Mouse (Mus musculus) brain, adult 10 weeks (tissue): Measurements from ENCODE around the gene Pde4b. TPM values are rescaled to one million over a fixed set of nuclear protein-coding genes. Genes with fewer than 3 reads are reported as not detected.

Experiments
- polyA plus RNA-seq: library from polyadenylated mRNA; stranded (reverse); fragments of 350-450 nt; fragmentation: Illumina TruSeq; extraction: RNeasy Lipid Tissue Mini Kit (QIAGEN cat#74804); gene quantifications from one replicate; pipeline ENCODE4 v1.2.3, GENCODE M21; 2015; ENCODE audit warnings: low read depth, low replicate concordance

Pde4b gene
- polyA plus RNA-seq: 99.6 TPM

GRCm38 (mm10) chr4:102087091-102087565 lies at the start of gene Pde4b:
Gene Pde4b, plus strand, starts transcription at chr4:102087543.

Other genes with a start within 250 kb of the Pde4b start
- gene B020004J07Rik, start 243.5 kb upstream of the Pde4b start, polyA plus RNA-seq: not detected
- not detected for gene C130073F10Rik, start 193.8 kb upstream of the Pde4b start, polyA plus RNA-seq
- not detected for gene Gm12800, start 178.4 kb upstream of the Pde4b start, polyA plus RNA-seq
- gene Gm12794, start 147.1 kb upstream of the Pde4b start, polyA plus RNA-seq: not detected
- not detected for gene Gm12790, start 106.5 kb upstream of the Pde4b start, polyA plus RNA-seq
- gene Gm12789, start 100.9 kb upstream of the Pde4b start, polyA plus RNA-seq: not detected